Mouse (Mus musculus) left cerebral cortex, adult 2 months (tissue): ENCODE measurements around the gene Zfp710. TPM values are rescaled to one million over a fixed set of nuclear protein-coding genes. Genes with fewer than 3 reads are reported as not detected.

Experiments used
- DNase-seq, 2 experiments: peaks; one replicate each; pipeline ENCODE4 v3.0.0; 2021 to 2022; ENCODE audit warnings: low spot score in 2 of 2, mixed read lengths in 1 of 2; ENCODE audit errors: extremely low spot score in 1 of 2
- H3K27ac ChIP-seq: fragments of 200-600 bp; 2 replicates; pipeline ENCODE4 v1.8.1; 2022
- H3K4me3 ChIP-seq: fragments of 200-600 bp; 2 replicates; pipeline ENCODE4 v1.8.1; 2022
- CTCF ChIP-seq: fragments of 200-600 bp; IDR thresholded peaks from 2 replicates; pipeline ENCODE4 v1.8.1; 2022; ENCODE audit warnings: antibody characterized with exemption, mild to moderate bottlenecking, moderate library complexity
- intact Hi-C: fragments of 180-260 bp; cut with DNase I; formaldehyde crosslinking; loops from one replicate; pipeline ENCODE4 v1.15.1; 2025
- total RNA-seq, 2 experiments: library from RNA; stranded (reverse); gene quantifications; 2 replicates each; pipeline ENCODE4 v1.2.3; 2021

The Zfp710 gene
- total RNA-seq, 2 experiments from 2014 or later = 18.9 to 21.7 TPM

GRCm38 (mm10) chr7:80134454-80135172 is 110.0 kb downstream of the Zfp710 start:
- no peak overlapping the region for H3K4me3 ChIP-seq
- DNase-seq = peak; percentile 61 to 75
- TF ChIP-seq CTCF = no peak
- intact Hi-C loops = loop anchor here (10.0 kb wide), 1 partner anchor 450 kb away; no protein-coding TSS in a partner anchor
- H3K27ac ChIP-seq = peak overlapping the region; percentile 66; the same call in 1 of the 2 replicates

- Histone ChIP-seq H3K27ac (peak overlapping the region; percentile 66; the same call in 1 of the 2 replicates), H3K4me3 (no peak overlapping the region)
- DNase-seq = no peak
- intact Hi-C loops = loop anchor here (10.0 kb wide), 1 partner anchor 450 kb away; no protein-coding TSS in a partner anchor
- TF ChIP-seq CTCF = no peak
Observed at GRCm38 (mm10) chr7:80135173-80135532, 110.5 kb downstream of the Zfp710 start.

GRCm38 (mm10) chr7:80138375-80138774 is 113.8 kb downstream of the Zfp710 start:
- TF ChIP-seq CTCF = no peak
- no peak overlapping the region for H3K27ac ChIP-seq
- intact Hi-C loops = loop anchor here (10.0 kb wide), 1 partner anchor 446 kb away; no protein-coding TSS in a partner anchor
- H3K4me3 ChIP-seq = no peak overlapping the region
- DNase-seq = no peak

- intact Hi-C loops = loop anchor here (2.0 to 10.0 kb wide), 5 partner anchors 56 to 234 kb away; partner anchors contain the start of genes Man2a2 and Rccd1
- H3K4me3 ChIP-seq = no peak overlapping the region
- DNase-seq = peak; percentile 69 to 79
- H3K27ac ChIP-seq = no peak overlapping the region
- TF ChIP-seq CTCF = peak; percentile 78
Observed at GRCm38 (mm10) chr7:80140815-80141214, 116.2 kb downstream of the Zfp710 start.

Other genes with a start within 250 kb of the Zfp710 start
- under 1 TPM in 1 of 2 experiments, not detected in 1; 0.27 TPM for gene Mesp1, start 231.0 kb upstream of the Zfp710 start, total RNA-seq
- gene Mesp2, start 214.1 kb upstream of the Zfp710 start, total RNA-seq = 1 to 10 TPM in 1 of 2 experiments, under 1 TPM in 1; 0.87 to 1.8 TPM
- 1 to 10 TPM; 2.9 to 7.0 TPM for gene Anpep, start 163.8 kb upstream of the Zfp710 start, total RNA-seq
- 10 to 100 TPM; 37.5 to 46.0 TPM for gene Ap3s2, start 104.2 kb upstream of the Zfp710 start, total RNA-seq
- gene Arpin, start 89.5 kb upstream of the Zfp710 start, total RNA-seq = 10 to 100 TPM in 1 of 2 experiments, 1 to 10 TPM in 1; 9.8 to 11.7 TPM
- gene Idh2, start 90.6 kb downstream of the Zfp710 start, total RNA-seq = 10 to 100 TPM; 53.9 to 67.1 TPM
- gene Sema4b, start 162.0 kb downstream of the Zfp710 start, total RNA-seq = 10 to 100 TPM; 19.4 to 20.6 TPM
- gene Cib1, start 208.0 kb downstream of the Zfp710 start, total RNA-seq = 10 to 100 TPM; 21.7 to 22.4 TPM
- gene Gdpgp1, start 208.1 kb downstream of the Zfp710 start, total RNA-seq = 1 to 10 TPM; 6.1 to 7.5 TPM
- gene Ttll13, start 221.6 kb downstream of the Zfp710 start, total RNA-seq = 1 to 10 TPM; 2.0 to 2.8 TPM
- gene Ngrn, start 236.4 kb downstream of the Zfp710 start, total RNA-seq = 10 to 100 TPM; 40.8 to 45.3 TPM
- gene Vps33b, start 244.8 kb downstream of the Zfp710 start, total RNA-seq = 10 to 100 TPM; 21.5 to 23.2 TPM